Mouse (Mus musculus): Measurements from ENCODE around the gene Cnbd2.

DNA sequence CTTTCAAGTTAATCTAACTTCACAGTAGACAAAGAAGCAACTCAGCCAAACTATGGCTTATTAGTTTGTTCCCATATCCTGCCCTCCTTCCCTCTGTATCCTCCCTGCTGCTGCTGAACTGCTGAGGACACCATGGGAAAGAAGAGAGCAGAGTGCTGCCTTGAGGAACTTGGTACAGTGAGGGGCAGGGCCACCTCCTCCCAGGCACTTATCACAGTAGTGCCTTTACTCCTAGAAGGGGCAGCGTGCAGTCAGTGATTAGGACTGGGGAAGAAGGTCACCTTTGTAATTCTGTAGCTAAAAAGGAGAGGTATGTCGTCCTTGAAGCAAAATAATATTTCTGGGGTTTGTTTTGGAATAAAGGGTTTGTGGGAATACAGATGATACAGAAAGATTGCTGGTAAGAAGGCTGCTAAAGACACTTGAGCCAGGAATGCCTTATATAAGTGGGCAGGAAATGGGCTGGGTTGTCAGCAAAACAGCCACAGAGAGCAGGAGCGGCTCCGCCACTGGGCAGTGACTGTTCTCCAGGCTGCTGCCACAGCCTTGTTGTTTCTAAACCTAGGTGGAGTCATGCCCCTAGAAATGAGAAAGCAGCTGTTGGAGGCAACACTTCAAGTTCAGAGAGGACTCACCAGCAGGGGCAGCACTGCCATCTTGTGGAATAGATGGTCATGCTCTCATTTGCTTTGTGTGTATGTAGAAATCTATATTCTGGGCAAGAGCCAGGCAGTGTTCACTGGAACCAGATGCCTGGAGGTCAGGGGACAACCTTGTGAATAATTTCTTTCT lies 33.7 kb upstream of the Cnbd2 start:
- TF ChIP-seq CTCF (IDR thresholded peaks at IDR 0.05; ENCODE audit: low read depth, low read length) (peak; percentile 55), POLR2A (IDR thresholded peaks at IDR 0.05; ENCODE audit: borderline replicate concordance, low read depth, low read length) (no peak)

All from bone marrow macrophage, adult 2 months (primary cell).